Mouse (Mus musculus): ENCODE data around the gene Hnf4a. TPM values are rescaled to one million over a fixed set of nuclear protein-coding genes. Genes with fewer than 3 reads are reported as not detected.

The Hnf4a gene
- total and polyA plus RNA-seq, 3 experiments = 0.05 to 0.38 (median 0.17) TPM

- ATAC-seq (ENCODE audit: extremely low read depth, insufficient number of reproducible peaks, low FRiP score, poor library complexity, severe bottlenecking) = no peak
- no peak for DNase-seq (ENCODE audit: low spot score)
- H3K27me3 ChIP-seq (ENCODE audit: insufficient read depth, low read length) = no peaks in the 10 kb centered on the region
- H3K9me3 ChIP-seq (replicated peaks) = no peaks in the 10 kb centered on the region
- H3K4me1 ChIP-seq (ENCODE audit: insufficient read depth, low read depth, low read length) = no peaks in the 10 kb centered on the region
- H3K36me3 ChIP-seq (replicated peaks) = no peaks in the 10 kb centered on the region
- H3K4me3 ChIP-seq (ENCODE audit: low read depth, low read length) = no peak overlapping the region
- TF ChIP-seq GATA2 (IDR thresholded peaks at IDR 0.05; ENCODE audit: borderline replicate concordance, low read depth, low read length) (no peak), CTCF (IDR thresholded peaks at IDR 0.05; ENCODE audit: low read depth, low read length) (peak; percentile 67)
Measured at GRCm38 (mm10) chr2:163586384-163587261, 80.0 kb downstream of the Hnf4a start.

- no peaks in the 10 kb centered on the region for H3K4me1 ChIP-seq (ENCODE audit: insufficient read depth, low read depth, low read length)
- ATAC-seq (ENCODE audit: extremely low read depth, insufficient number of reproducible peaks, low FRiP score, poor library complexity, severe bottlenecking) = no peak
- H3K9me3 ChIP-seq (replicated peaks) = no peaks in the 10 kb centered on the region
Measured at GRCm38 (mm10) chr2:163587506-163587905, 80.9 kb downstream of the Hnf4a start.

GRCm38 (mm10) chr2:163590211-163590610 lies 83.6 kb downstream of the Hnf4a start:
- DNase-seq (ENCODE audit: low spot score) (no peak), ATAC-seq (ENCODE audit: extremely low read depth, insufficient number of reproducible peaks, low FRiP score, poor library complexity, severe bottlenecking) (no peak)
- Histone ChIP-seq H3K4me1 (ENCODE audit: insufficient read depth, low read depth, low read length) (peaks cover 2% of the 10 kb centered on the region; the same call in 1 of the 2 replicates), H3K36me3 (replicated peaks) (no peaks in the 10 kb centered on the region), H3K4me3 (ENCODE audit: low read depth, low read length) (no peak overlapping the region), H3K27me3 (ENCODE audit: insufficient read depth, low read length) (peaks cover 9% of the 10 kb centered on the region), H3K9me3 (replicated peaks) (no peaks in the 10 kb centered on the region)
- TF ChIP-seq CTCF (IDR thresholded peaks at IDR 0.05; ENCODE audit: low read depth, low read length) (no peak), POLR2AphosphoS5 (IDR thresholded peaks at IDR 0.05; ENCODE audit: insufficient replicate concordance, low read depth, low read length) (no peak), GATA1 (IDR thresholded peaks at IDR 0.05; ENCODE audit: borderline replicate concordance, low read length) (no peak), TAL1 (conservative IDR thresholded peaks at IDR 0.05; ENCODE audit: low read depth, low read length) (no peak), GATA2 (IDR thresholded peaks at IDR 0.05; ENCODE audit: borderline replicate concordance, low read depth, low read length) (no peak)

More at GRCm38 (mm10) chr2:163587506-163587905, 80.9 kb downstream of the Hnf4a start:
- H3K36me3 ChIP-seq (replicated peaks) = no peaks in the 10 kb centered on the region
- H3K4me3 ChIP-seq (ENCODE audit: low read depth, low read length) = no peak overlapping the region
- no peak for DNase-seq (ENCODE audit: low spot score)
- H3K27me3 ChIP-seq (ENCODE audit: insufficient read depth, low read length) = no peaks in the 10 kb centered on the region
- TF ChIP-seq GATA2 (IDR thresholded peaks at IDR 0.05; ENCODE audit: borderline replicate concordance, low read depth, low read length) (no peak), CTCF (IDR thresholded peaks at IDR 0.05; ENCODE audit: low read depth, low read length) (no peak), GATA1 (IDR thresholded peaks at IDR 0.05; ENCODE audit: borderline replicate concordance, low read length) (no peak), TAL1 (conservative IDR thresholded peaks at IDR 0.05; ENCODE audit: low read depth, low read length) (no peak), POLR2AphosphoS5 (IDR thresholded peaks at IDR 0.05; ENCODE audit: insufficient replicate concordance, low read depth, low read length) (no peak)

- H3K36me3 ChIP-seq (replicated peaks) = no peaks in the 10 kb centered on the region
- ATAC-seq (ENCODE audit: extremely low read depth, insufficient number of reproducible peaks, low FRiP score, poor library complexity, severe bottlenecking) (no peak), DNase-seq (ENCODE audit: low spot score) (no peak)
- H3K9me3 ChIP-seq (replicated peaks) = no peaks in the 10 kb centered on the region
- TF ChIP-seq GATA2 (IDR thresholded peaks at IDR 0.05; ENCODE audit: borderline replicate concordance, low read depth, low read length) = no peak
- TF ChIP-seq GATA1 (IDR thresholded peaks at IDR 0.05; ENCODE audit: borderline replicate concordance, low read length) = no peak
- TF ChIP-seq TAL1 (conservative IDR thresholded peaks at IDR 0.05; ENCODE audit: low read depth, low read length) = no peak
- TF ChIP-seq POLR2AphosphoS5 (IDR thresholded peaks at IDR 0.05; ENCODE audit: insufficient replicate concordance, low read depth, low read length) = no peak
- no peak for TF ChIP-seq CTCF (IDR thresholded peaks at IDR 0.05; ENCODE audit: low read depth, low read length)
- no peak overlapping the region for H3K4me3 ChIP-seq (ENCODE audit: low read depth, low read length)
- H3K27me3 ChIP-seq (ENCODE audit: insufficient read depth, low read length) = peaks cover 15% of the 10 kb centered on the region
- H3K4me1 ChIP-seq (ENCODE audit: insufficient read depth, low read depth, low read length) = peaks cover 2% of the 10 kb centered on the region; the same call in 1 of the 2 replicates
Measured at GRCm38 (mm10) chr2:163590996-163591395, 84.4 kb downstream of the Hnf4a start.

- no peaks in the 10 kb centered on the region for H3K9me3 ChIP-seq (replicated peaks)
- H3K4me1 ChIP-seq (ENCODE audit: insufficient read depth, low read depth, low read length) = peaks cover 2% of the 10 kb centered on the region; the same call in 1 of the 2 replicates
- DNase-seq (ENCODE audit: low spot score) = no peak
- TF ChIP-seq TAL1 (conservative IDR thresholded peaks at IDR 0.05; ENCODE audit: low read depth, low read length) (no peak), CTCF (IDR thresholded peaks at IDR 0.05; ENCODE audit: low read depth, low read length) (0 out of 2 replicates have a peak, but pooled peaks have one; percentile 9), GATA1 (IDR thresholded peaks at IDR 0.05; ENCODE audit: borderline replicate concordance, low read length) (no peak)
- peaks cover 23% of the 10 kb centered on the region for H3K27me3 ChIP-seq (ENCODE audit: insufficient read depth, low read length)
- no peak for ATAC-seq (ENCODE audit: extremely low read depth, insufficient number of reproducible peaks, low FRiP score, poor library complexity, severe bottlenecking)
- H3K4me3 ChIP-seq (ENCODE audit: low read depth, low read length) = no peak overlapping the region
- H3K36me3 ChIP-seq (replicated peaks) = no peaks in the 10 kb centered on the region
Measured at GRCm38 (mm10) chr2:163592084-163592483, 85.5 kb downstream of the Hnf4a start.

- H3K27me3 ChIP-seq (ENCODE audit: insufficient read depth, low read length) = peaks cover 23% of the 10 kb centered on the region
- H3K36me3 ChIP-seq (replicated peaks) = no peaks in the 10 kb centered on the region
- no peak for DNase-seq (ENCODE audit: low spot score)
- TF ChIP-seq GATA2 (IDR thresholded peaks at IDR 0.05; ENCODE audit: borderline replicate concordance, low read depth, low read length) = no peak
- no peak for TF ChIP-seq POLR2AphosphoS5 (IDR thresholded peaks at IDR 0.05; ENCODE audit: insufficient replicate concordance, low read depth, low read length)
- no peak for TF ChIP-seq TAL1 (conservative IDR thresholded peaks at IDR 0.05; ENCODE audit: low read depth, low read length)
- TF ChIP-seq GATA1 (IDR thresholded peaks at IDR 0.05; ENCODE audit: borderline replicate concordance, low read length) = no peak
- no peak for TF ChIP-seq CTCF (IDR thresholded peaks at IDR 0.05; ENCODE audit: low read depth, low read length)
- ATAC-seq (ENCODE audit: extremely low read depth, insufficient number of reproducible peaks, low FRiP score, poor library complexity, severe bottlenecking) = no peak
- no peaks in the 10 kb centered on the region for H3K9me3 ChIP-seq (replicated peaks)
- no peak overlapping the region for H3K4me3 ChIP-seq (ENCODE audit: low read depth, low read length)
- H3K4me1 ChIP-seq (ENCODE audit: insufficient read depth, low read depth, low read length) = peaks cover 2% of the 10 kb centered on the region; the same call in 1 of the 2 replicates
Measured at GRCm38 (mm10) chr2:163593636-163594282, 87.2 kb downstream of the Hnf4a start.
